Mouse (Mus musculus): ENCODE data around the gene Krt81. TPM values are rescaled to one million over a fixed set of nuclear protein-coding genes. Genes with fewer than 3 reads are reported as not detected.
A peak's percentile ranks its signal among the peaks of the same experiment; 100 is the strongest.

Gene Krt81
- total and polyA plus RNA-seq, 3 experiments, result not detected

DNA sequence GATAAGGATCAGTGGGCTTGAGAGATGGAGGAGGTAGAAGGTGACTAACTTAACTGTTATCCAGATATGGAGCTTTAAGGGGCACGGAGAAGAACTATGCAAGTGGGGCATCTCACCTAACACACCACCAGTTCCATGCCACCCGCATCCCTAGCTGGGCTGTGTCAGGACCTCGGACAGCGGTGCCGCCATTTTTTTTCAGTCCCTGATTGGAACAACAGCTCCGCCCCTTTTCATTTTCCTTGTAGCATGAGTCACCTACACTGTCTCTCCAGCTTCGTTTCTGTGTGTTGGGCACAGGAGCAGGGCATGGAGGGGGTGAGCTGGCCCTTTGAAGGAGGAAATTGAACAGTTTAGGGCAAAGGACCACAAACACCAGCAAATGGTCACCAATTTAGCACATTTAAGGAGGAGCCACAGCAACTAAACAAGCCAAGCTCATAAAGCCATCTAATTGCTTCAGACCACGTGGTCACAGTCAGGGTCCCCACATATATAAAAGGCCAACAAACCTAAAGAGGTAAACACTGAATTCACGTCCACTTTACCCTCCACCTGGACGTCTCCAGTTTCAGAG lies 9.5 kb upstream of the Krt81 start, which contains the start of gene Krt86:
Gene Krt86, plus strand, starts transcription at position 527 of the 577 bp plus-strand sequence.
- Histone ChIP-seq H3K9me3 (replicated peaks; ENCODE audit: insufficient read depth, low read length) (no peaks in the 10 kb centered on the region), H3K4me1 (ENCODE audit: control insufficient read depth in 1 of 2, insufficient read depth in 2 of 2, low read length in 2 of 2) (no peaks in the 10 kb centered on the region), H3K9ac (ENCODE audit: control insufficient read depth, low read depth, low read length, poor library complexity, severe bottlenecking) (no peak within 1 kb of the TSS), H3K27me3 (ENCODE audit: control insufficient read depth in 1 of 2, insufficient read depth in 2 of 2, low read length in 2 of 2) (no peaks in the 10 kb centered on the region), H3K27ac (ENCODE audit: control insufficient read depth, low read depth, low read length) (no peak within 1 kb of the TSS), H3K4me3 (ENCODE audit: control insufficient read depth in 1 of 2, insufficient read depth in 1 of 2, low read depth in 2 of 2, low read length in 2 of 2) (no peak within 1 kb of the TSS), H3K36me3 (ENCODE audit: control insufficient read depth in 1 of 2, insufficient read depth in 2 of 2, low read length in 2 of 2) (no peaks in the 10 kb centered on the region), H3K79me2 (ENCODE audit: control insufficient read depth, insufficient read depth, low read length, poor library complexity) (no peaks in the 10 kb centered on the region)
- TF ChIP-seq ZNF384 (IDR thresholded peaks at IDR 0.05; ENCODE audit: low read depth, low read length), result peak; percentile 65
- TF ChIP-seq SMC3 (IDR thresholded peaks at IDR 0.05; ENCODE audit: low read depth, low read length), result no peak
- no peak for TF ChIP-seq TAL1 (IDR thresholded peaks at IDR 0.05; ENCODE audit: low read length)
- peak; percentile 55 for DNase-seq (ENCODE audit: low read depth, low spot score)

- Histone ChIP-seq H3K9ac (ENCODE audit: control insufficient read depth, low read depth, low read length, poor library complexity, severe bottlenecking) (no peak overlapping the region), H3K4me1 (ENCODE audit: control insufficient read depth in 1 of 2, insufficient read depth in 2 of 2, low read length in 2 of 2) (no peaks in the 10 kb centered on the region), H3K4me3 (ENCODE audit: control insufficient read depth in 1 of 2, insufficient read depth in 1 of 2, low read depth in 2 of 2, low read length in 2 of 2) (no peak overlapping the region), H3K27me3 (ENCODE audit: control insufficient read depth in 1 of 2, insufficient read depth in 2 of 2, low read length in 2 of 2) (peaks cover 0 to 2% of the 10 kb centered on the region in 2 experiments; a peak in 1 of 4 replicates), H3K36me3 (ENCODE audit: control insufficient read depth in 1 of 2, insufficient read depth in 2 of 2, low read length in 2 of 2) (no peaks in the 10 kb centered on the region), H3K79me2 (ENCODE audit: control insufficient read depth, insufficient read depth, low read length, poor library complexity) (no peaks in the 10 kb centered on the region), H3K27ac (ENCODE audit: control insufficient read depth, low read depth, low read length) (no peak overlapping the region), H3K9me3 (replicated peaks; ENCODE audit: insufficient read depth, low read length) (no peaks in the 10 kb centered on the region)
- no peak for DNase-seq (ENCODE audit: low read depth, low spot score)
- no peak for TF ChIP-seq MYB (IDR thresholded peaks at IDR 0.05; ENCODE audit: low read depth, low read length)
- no peak for TF ChIP-seq POLR2AphosphoS5 (IDR thresholded peaks at IDR 0.05; ENCODE audit: borderline replicate concordance, low read depth, low read length)
- TF ChIP-seq KAT2A (conservative IDR thresholded peaks at IDR 0.05; ENCODE audit: low read depth, low read length), result no peak
- TF ChIP-seq ELF1 (IDR thresholded peaks at IDR 0.05; ENCODE audit: low read depth, low read length), result no peak
- no peak for TF ChIP-seq SMC3 (IDR thresholded peaks at IDR 0.05; ENCODE audit: low read depth, low read length)
- TF ChIP-seq CTCF (IDR thresholded peaks at IDR 0.05 in 2 of 3, conservative IDR thresholded peaks at IDR 0.05 in 1 of 3; ENCODE audit: control insufficient read depth in 1 of 3, insufficient read depth in 1 of 3, low read depth in 2 of 3, low read length in 3 of 3, poor library complexity in 1 of 3, severe bottlenecking in 1 of 3), result no peak
- TF ChIP-seq MAFK (IDR thresholded peaks at IDR 0.05; ENCODE audit: borderline replicate concordance, low read depth, low read length), result no peak
- TF ChIP-seq E2F4 (IDR thresholded peaks at IDR 0.05; ENCODE audit: borderline replicate concordance, low read depth, low read length), result no peak
- TF ChIP-seq NELFE (IDR thresholded peaks at IDR 0.05; ENCODE audit: low read depth, low read length), result no peak
- no peak for TF ChIP-seq POLR2A (IDR thresholded peaks at IDR 0.05; ENCODE audit: control insufficient read depth in 1 of 2, insufficient read depth in 1 of 2, low read depth in 1 of 2, low read length in 2 of 2, poor library complexity in 1 of 2)
- no peak for TF ChIP-seq MYC (IDR thresholded peaks at IDR 0.05; ENCODE audit: low read depth, low read length)
- TF ChIP-seq EP300 (IDR thresholded peaks at IDR 0.05; ENCODE audit: low read depth in 1 of 2, low read length in 2 of 2), result no peak
- no peak for TF ChIP-seq UBTF (IDR thresholded peaks at IDR 0.05; ENCODE audit: borderline replicate concordance, insufficient read depth, low read depth, low read length)
Measured at GRCm38 (mm10) chr15:101469093-101469492, 5.5 kb upstream of the Krt81 start.

Measured in MEL (cell line).